ENCODE assay signal across 9 mouse cellular contexts in the genomic region with DNA sequence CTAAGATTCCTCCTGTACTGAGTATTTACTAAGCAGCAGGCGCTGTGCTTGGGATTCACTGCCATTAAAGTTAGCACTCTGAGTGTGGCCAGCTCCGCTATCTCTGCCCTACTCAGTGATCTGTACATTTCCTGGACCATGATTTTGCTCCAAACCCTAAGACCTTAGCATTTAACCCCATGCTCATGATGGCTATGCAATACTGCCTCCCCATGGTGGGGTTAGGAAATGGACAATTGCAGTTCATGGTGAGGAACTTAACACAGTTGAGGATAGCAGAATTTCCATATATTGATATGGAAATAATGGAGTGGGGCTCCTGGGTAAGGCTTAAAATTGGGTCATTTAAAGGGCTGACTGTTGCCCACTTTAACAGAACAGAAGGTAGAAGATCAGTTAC. TPM values are rescaled to one million over a fixed set of nuclear protein-coding genes. Genes with fewer than 3 reads are reported as not detected.
DNase-seq lines count a peak whose midpoint lies in the region; ATAC-seq and TF ChIP-seq lines count a peak whose summit lies in the region.
"Had no signal": no experiment of that assay in that cellular context is flagged by ENCODE, and none has a peak within 500 bp of the region (broad histone marks: within the 10 kb centered on the region; RNA-seq: fewer than 3 reads in every experiment).

No protein-coding gene starts in this region.

- no peaks in the 10 kb centered on the region for H3K9me3 ChIP-seq in hindbrain, embryonic 14.5 days (ENCODE audit: control insufficient read depth, low read length)
- no peaks in the 10 kb centered on the region for H3K9me3 ChIP-seq in hindbrain, embryonic 10.5 days
- H3K9me3 ChIP-seq in stomach, postnatal 0 days (ENCODE audit: control insufficient read depth, low read length): no peaks in the 10 kb centered on the region
- H3K9me3 ChIP-seq in forebrain, embryonic 14.5 days (replicated peaks; ENCODE audit: control insufficient read depth, low read length): no peaks in the 10 kb centered on the region

- H3K36me3 ChIP-seq in hindbrain, embryonic 14.5 days (replicated peaks; ENCODE audit: control insufficient read depth, insufficient read depth): no peaks in the 10 kb centered on the region
- no peaks in the 10 kb centered on the region for H3K36me3 ChIP-seq in hindbrain, embryonic 10.5 days
- H3K36me3 ChIP-seq in stomach, postnatal 0 days (ENCODE audit: control insufficient read depth, insufficient read depth, low read length): no peaks in the 10 kb centered on the region
- no peaks in the 10 kb centered on the region for H3K36me3 ChIP-seq in forebrain, embryonic 14.5 days (ENCODE audit: control insufficient read depth, insufficient read depth, low read length)

- WGBS in hindbrain, embryonic 14.5 days: 88% methylated on average over 2 of the region's 2 CpGs
- WGBS in hindbrain, embryonic 10.5 days: 77% methylated on average over 2 of the region's 2 CpGs
- WGBS in large intestine, adult 2 months: 64% methylated on average over 2 of the region's 2 CpGs
- WGBS in stomach, postnatal 0 days: 92% methylated on average over 2 of the region's 2 CpGs
- 90% methylated on average over 2 of the region's 2 CpGs for WGBS in forebrain, embryonic 14.5 days

- peak; percentile 34 for DNase-seq in hindbrain, embryonic 14.5 days (ENCODE audit: low spot score)
- no peak for DNase-seq in hindbrain, embryonic 10.5 days (ENCODE audit: low spot score)
- DNase-seq in CD8-positive naive resting alpha-beta T cell, adult 2 months (ENCODE audit: low read depth in 2 of 2, low spot score in 2 of 2): peak; percentile 25 to 51
- DNase-seq in adipocyte (ENCODE audit: low spot score): peak; percentile 83
- peak; percentile 22 for DNase-seq in large intestine, adult 2 months (ENCODE audit: low read depth, low spot score)
- peak; percentile 52 for DNase-seq in stomach, postnatal 0 days (ENCODE audit: low spot score)
- DNase-seq in cerebellum, adult 11-12 months: no peak
- no peak for DNase-seq in forebrain, embryonic 14.5 days (ENCODE audit: low spot score)

- peak; percentile 82 for TF ChIP-seq CTCF in stomach, postnatal 0 days (IDR thresholded peaks at IDR 0.05; ENCODE audit: low read depth)

- no peaks in the 10 kb centered on the region; the same call in 1 of the 2 replicates for H3K4me1 ChIP-seq in hindbrain, embryonic 14.5 days (replicated peaks; ENCODE audit: control insufficient read depth, insufficient read depth, low read length)
- no peaks in the 10 kb centered on the region for H3K4me1 ChIP-seq in hindbrain, embryonic 10.5 days (replicated peaks)
- no peaks in the 10 kb centered on the region for H3K4me1 ChIP-seq in stomach, postnatal 0 days (replicated peaks; ENCODE audit: control insufficient read depth, insufficient read depth)
- H3K4me1 ChIP-seq in forebrain, embryonic 14.5 days (ENCODE audit: control insufficient read depth, insufficient read depth, low read length): no peaks in the 10 kb centered on the region

- H3K4me2 ChIP-seq in hindbrain, embryonic 14.5 days (replicated peaks): no peak overlapping the region
- no peak overlapping the region for H3K4me2 ChIP-seq in stomach, postnatal 0 days (replicated peaks; ENCODE audit: low read depth)
- no peak overlapping the region for H3K4me2 ChIP-seq in forebrain, embryonic 14.5 days (ENCODE audit: low read length)

- no peak for ATAC-seq in hindbrain, embryonic 14.5 days (ENCODE audit: low FRiP score)
- no peak for ATAC-seq in stomach, postnatal 0 days (ENCODE audit: low FRiP score, low TSS enrichment)
- no peak for ATAC-seq in forebrain, embryonic 14.5 days

- H3K9ac ChIP-seq in hindbrain, embryonic 14.5 days: no peak overlapping the region
- no peak overlapping the region for H3K9ac ChIP-seq in stomach, postnatal 0 days (ENCODE audit: low read length)
- H3K9ac ChIP-seq in forebrain, embryonic 14.5 days (ENCODE audit: low read length): no peak overlapping the region

- H3K27me3 ChIP-seq in hindbrain, embryonic 14.5 days (ENCODE audit: control insufficient read depth, insufficient read depth, low read length): no peaks in the 10 kb centered on the region
- no peaks in the 10 kb centered on the region for H3K27me3 ChIP-seq in hindbrain, embryonic 10.5 days (ENCODE audit: insufficient read depth, poor library complexity, severe bottlenecking)
- no peaks in the 10 kb centered on the region for H3K27me3 ChIP-seq in stomach, postnatal 0 days (ENCODE audit: control insufficient read depth, insufficient read depth, low read length)
- H3K27me3 ChIP-seq in forebrain, embryonic 14.5 days (replicated peaks; ENCODE audit: control insufficient read depth, insufficient read depth, low read length): no peaks in the 10 kb centered on the region

- no peak overlapping the region for H3K4me3 ChIP-seq in hindbrain, embryonic 14.5 days (replicated peaks; ENCODE audit: low read length)
- H3K4me3 ChIP-seq in hindbrain, embryonic 10.5 days: no peak overlapping the region
- H3K4me3 ChIP-seq in stomach, postnatal 0 days (ENCODE audit: low read depth, low read length): no peak overlapping the region
- H3K4me3 ChIP-seq in forebrain, embryonic 14.5 days (ENCODE audit: low read depth, low read length): no peak overlapping the region

- TF ChIP-seq EP300 in stomach, postnatal 0 days (optimal IDR thresholded peaks at IDR 0.05): no peak

- no peak overlapping the region for H3K27ac ChIP-seq in hindbrain, embryonic 14.5 days
- no peak overlapping the region for H3K27ac ChIP-seq in hindbrain, embryonic 10.5 days
- no peak overlapping the region for H3K27ac ChIP-seq in stomach, postnatal 0 days (replicated peaks)
- H3K27ac ChIP-seq in forebrain, embryonic 14.5 days (ENCODE audit: low read depth, low read length): no peak overlapping the region

RNA-seq across cellular contexts. Expression of gene Antxr1, which starts 12.2 kb away (rescaled TPM):
- 4.7 and 5.5 TPM in 2 replicates for polyA plus RNA-seq in hindbrain, embryonic 14.5 days (2014; fragmentation: Nextera tagmentation; extraction: Ambion mirVana)
- polyA plus RNA-seq in hindbrain, embryonic 10.5 days (2016; fragmentation: Nextera tagmentation; extraction: Ambion mirVana): 2.8 and 4.0 TPM in 2 replicates
- 3.7 and 5.1 TPM in 2 replicates for polyA plus RNA-seq in large intestine, adult 2 months (2012; rRNA removed)
- polyA plus RNA-seq in stomach, postnatal 0 days (2015; fragmentation: Nextera tagmentation; extraction: Ambion mirVana): 5.9 and 6.9 TPM in 2 replicates
- 1.9 and 2.3 TPM in 2 replicates for polyA plus RNA-seq in forebrain, embryonic 14.5 days (2014; fragmentation: Nextera tagmentation; extraction: Ambion mirVana)

RNA-seq across cellular contexts. Expression of gene Gkn1, which starts 27.4 kb away (rescaled TPM):
- not detected in 2 replicates for polyA plus RNA-seq in hindbrain, embryonic 14.5 days (2014; fragmentation: Nextera tagmentation; extraction: Ambion mirVana)
- polyA plus RNA-seq in hindbrain, embryonic 10.5 days (2016; fragmentation: Nextera tagmentation; extraction: Ambion mirVana): not detected in 2 replicates
- polyA plus RNA-seq in large intestine, adult 2 months (2012; rRNA removed): 1.2 and 6.3 TPM in 2 replicates
- 3,206 and 3,289 TPM in 2 replicates for polyA plus RNA-seq in stomach, postnatal 0 days (2015; fragmentation: Nextera tagmentation; extraction: Ambion mirVana)
- polyA plus RNA-seq in forebrain, embryonic 14.5 days (2014; fragmentation: Nextera tagmentation; extraction: Ambion mirVana): not detected in 2 replicates

RNA-seq across cellular contexts. Expression of gene Gkn2, which starts 49.8 kb away (rescaled TPM):
- not detected in 2 replicates for polyA plus RNA-seq in hindbrain, embryonic 14.5 days (2014; fragmentation: Nextera tagmentation; extraction: Ambion mirVana)
- polyA plus RNA-seq in hindbrain, embryonic 10.5 days (2016; fragmentation: Nextera tagmentation; extraction: Ambion mirVana): not detected in 2 replicates
- 0.88 and 4.7 TPM in 2 replicates for polyA plus RNA-seq in large intestine, adult 2 months (2012; rRNA removed)
- polyA plus RNA-seq in stomach, postnatal 0 days (2015; fragmentation: Nextera tagmentation; extraction: Ambion mirVana): 6,164 and 6,292 TPM in 2 replicates
- polyA plus RNA-seq in forebrain, embryonic 14.5 days (2014; fragmentation: Nextera tagmentation; extraction: Ambion mirVana): not detected in 2 replicates
- polyA plus RNA-seq: intestine, embryonic 14.5 days had no signal

Comparison
In these comparisons a context has a peak if more than half of its experiments do, and no peak if none do; other contexts are left out.
1. DNase-seq: peak in hindbrain, embryonic 14.5 days (single experiment), CD8-positive naive resting alpha-beta T cell, adult 2 months (2 of 2), adipocyte (single experiment), large intestine, adult 2 months (single experiment) and stomach, postnatal 0 days (single experiment); none in hindbrain, embryonic 10.5 days (single experiment), cerebellum, adult 11-12 months (single experiment) and forebrain, embryonic 14.5 days (single experiment).
2. RNA of gene Gkn1, which starts 27.4 kb away (polyA plus RNA-seq): 3,206 to 3,289 TPM in stomach, postnatal 0 days; 1.2 to 6.3 TPM in large intestine, adult 2 months, not detected in hindbrain, embryonic 14.5 days, not detected in hindbrain, embryonic 10.5 days and not detected in forebrain, embryonic 14.5 days; every median in the first group is over 100 times any median in the second.
3. RNA of gene Gkn2, which starts 49.8 kb away (polyA plus RNA-seq): 6,164 to 6,292 TPM in stomach, postnatal 0 days; 0.88 to 4.7 TPM in large intestine, adult 2 months, not detected in hindbrain, embryonic 14.5 days, not detected in hindbrain, embryonic 10.5 days and not detected in forebrain, embryonic 14.5 days; every median in the first group is over 1,000 times any median in the second.